Mouse (Mus musculus) frontal cortex, postnatal 10 days (tissue): ENCODE measurements around the gene Tomm7.
"Not testable (repeated sequence)": the region's sequence is repeated elsewhere in the genome, so short reads cannot be mapped to it uniquely, and the experiment has no call there.

Source experiments
- DNase-seq, 2 experiments: peaks; one replicate each; pipeline ENCODE4 v3.0.0; 2022; ENCODE audit warnings: low spot score in 2 of 2, mixed read lengths in 1 of 2

Gene Tomm7

DNA sequence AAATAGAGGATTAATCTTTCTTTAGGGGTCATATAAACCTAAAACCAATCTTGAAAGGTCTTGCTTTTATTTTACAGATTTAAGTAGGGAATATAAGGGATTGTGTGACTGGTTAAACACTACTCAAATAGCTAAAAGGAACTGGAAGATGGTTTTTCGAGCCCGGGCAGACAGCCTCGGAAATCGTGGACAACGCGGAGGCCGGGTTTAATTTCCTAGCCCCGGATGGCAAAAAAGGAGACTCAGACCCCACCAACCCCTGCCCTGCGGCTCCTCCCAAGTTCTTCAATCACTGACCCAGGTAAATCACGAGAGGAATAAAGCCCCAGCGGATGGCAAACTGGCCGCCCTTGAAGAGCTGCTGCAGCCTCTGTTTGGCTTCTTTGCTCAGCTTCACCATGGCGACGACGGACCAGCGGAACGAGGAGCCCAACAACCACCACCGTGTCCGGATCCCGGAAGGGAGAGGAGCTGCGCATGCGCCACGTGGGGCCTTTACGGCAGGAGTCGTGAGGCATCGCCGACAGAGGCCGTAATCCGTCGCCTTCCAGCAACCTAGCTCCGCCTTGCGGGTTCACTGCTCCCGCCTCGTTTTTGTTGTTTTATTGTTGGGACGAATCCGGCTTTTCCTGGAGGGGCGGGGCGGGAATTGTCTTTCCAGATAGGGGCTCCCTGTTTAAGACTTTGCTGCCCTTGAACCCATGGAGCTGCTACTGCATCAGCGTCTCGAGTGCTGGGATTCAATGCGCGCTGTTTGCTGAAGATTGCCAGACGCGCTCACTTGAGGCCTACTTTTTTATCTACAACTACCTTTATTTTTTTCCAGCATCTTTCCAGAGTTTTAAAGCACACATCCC lies at the start of gene Tomm7:
Gene Tomm7 (minus strand): TSS at position 488 of the 857 bp plus-strand sequence.
- peak; percentile 95 to 96 for DNase-seq

DNA sequence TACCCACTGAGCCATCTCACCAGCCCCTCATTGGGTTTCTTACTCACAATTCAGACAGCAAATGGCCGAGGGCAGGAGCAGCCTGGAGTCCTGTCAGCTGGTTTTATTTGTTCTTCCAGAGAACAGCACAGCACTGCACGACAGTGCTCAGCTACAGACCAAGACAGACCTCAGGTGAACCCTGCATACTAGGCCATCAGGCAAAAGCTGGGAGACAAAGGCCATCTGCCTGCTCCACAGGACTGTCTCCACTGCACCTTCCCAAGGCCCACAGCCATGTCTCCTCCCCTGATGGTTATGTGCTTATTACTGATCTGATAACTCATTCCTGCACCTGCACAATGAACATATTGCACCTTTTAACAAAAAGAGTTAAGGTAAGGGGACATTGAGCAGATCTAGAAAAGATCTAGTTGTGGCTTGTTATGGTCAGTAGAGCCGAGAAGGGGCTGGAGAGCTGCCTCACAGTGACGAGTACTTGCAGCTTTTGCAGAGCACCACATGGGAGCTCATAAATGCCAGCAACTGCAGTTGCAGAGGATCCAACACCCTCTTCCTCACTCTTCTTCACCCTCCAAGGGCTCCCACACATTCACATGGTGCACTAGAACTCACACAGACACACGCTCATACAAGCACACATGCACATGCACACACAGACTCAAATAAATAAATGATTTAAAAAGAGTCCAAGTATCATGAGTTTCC lies 49.3 kb upstream of the Tomm7 start:
- no peak for DNase-seq

GRCm38 (mm10) chr5:23890734-23891133 lies 46.8 kb upstream of the Tomm7 start:
- peak in 1 of 2 experiments; percentile 57 for DNase-seq

DNA sequence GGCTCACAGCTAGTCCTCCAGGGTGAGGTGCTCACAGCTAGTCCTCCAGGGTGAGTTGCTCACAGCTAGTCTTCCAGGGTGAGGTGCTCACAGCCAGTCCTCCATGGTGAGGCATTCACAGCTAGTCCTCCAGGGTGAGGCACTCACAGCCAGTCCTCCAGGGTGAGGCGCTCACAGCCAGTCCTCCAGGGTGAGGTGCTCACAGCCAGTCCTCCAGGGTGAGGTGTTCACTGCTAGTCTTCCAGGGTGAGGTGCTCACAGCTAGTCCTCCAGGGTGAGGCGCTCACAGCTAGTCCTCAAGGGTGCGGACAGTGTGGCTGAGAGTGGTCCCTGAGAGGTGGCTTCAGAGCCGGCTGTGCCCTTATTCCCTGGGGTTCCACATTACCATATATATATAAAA lies 45.5 kb upstream of the Tomm7 start:
- DNase-seq, result no peak

GRCm38 (mm10) chr5:23887111-23887510 lies 43.1 kb upstream of the Tomm7 start:
- no peak for DNase-seq

- no peak for DNase-seq
Observed at GRCm38 (mm10) chr5:23874457-23874856, 30.5 kb upstream of the Tomm7 start.

GRCm38 (mm10) chr5:23872586-23872985 lies 28.6 kb upstream of the Tomm7 start:
- DNase-seq, result no peak

- DNase-seq, result not testable (repeated sequence)
Observed at GRCm38 (mm10) chr5:23871323-23871722, 27.4 kb upstream of the Tomm7 start.

GRCm38 (mm10) chr5:23865941-23866340 lies 22.0 kb upstream of the Tomm7 start:
- DNase-seq, result no peak

GRCm38 (mm10) chr5:23864054-23864965 lies 20.3 kb upstream of the Tomm7 start:
- no peak for DNase-seq

DNA sequence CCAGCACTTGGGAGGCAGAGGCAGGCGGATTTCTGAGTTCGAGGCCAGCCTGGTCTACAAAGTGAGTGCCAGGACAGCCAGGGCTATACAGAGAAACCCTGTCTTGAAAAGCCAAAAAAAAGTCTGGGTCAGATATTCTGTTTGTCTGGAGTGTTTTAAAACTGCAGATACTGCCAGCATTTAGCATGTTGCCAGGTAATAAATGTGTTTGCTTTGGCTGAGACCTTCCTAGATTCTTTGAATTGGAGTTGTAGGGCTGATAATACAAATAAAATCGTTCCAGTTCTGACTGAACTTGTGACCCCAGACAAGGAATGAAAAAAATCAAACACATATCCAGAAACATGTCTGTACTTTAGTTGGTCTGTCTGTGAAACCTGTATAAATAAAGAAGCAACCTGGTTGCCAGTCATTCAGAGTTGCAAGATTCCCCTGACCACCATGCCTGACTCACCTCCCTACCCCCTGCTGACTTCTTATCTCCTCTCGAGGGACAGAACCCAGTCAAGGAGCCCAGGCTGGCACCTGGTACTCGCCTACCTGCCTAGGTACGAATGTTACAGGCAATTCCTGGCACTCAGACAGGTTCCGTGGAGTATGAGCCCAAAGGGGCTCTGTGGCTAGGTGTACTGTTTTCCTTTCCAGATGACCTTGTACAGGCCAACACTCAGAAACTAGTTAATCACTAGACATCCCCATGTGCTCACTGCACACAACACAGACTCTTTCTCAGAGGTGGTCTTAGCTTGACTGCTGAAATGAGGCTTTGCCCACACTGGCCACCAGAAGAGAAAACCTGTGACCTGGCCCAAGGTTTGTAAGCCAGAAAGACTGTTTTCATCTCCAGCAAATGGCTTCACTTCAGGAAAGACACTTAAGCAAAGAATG lies 19.4 kb upstream of the Tomm7 start:
- DNase-seq, result no peak

DNA sequence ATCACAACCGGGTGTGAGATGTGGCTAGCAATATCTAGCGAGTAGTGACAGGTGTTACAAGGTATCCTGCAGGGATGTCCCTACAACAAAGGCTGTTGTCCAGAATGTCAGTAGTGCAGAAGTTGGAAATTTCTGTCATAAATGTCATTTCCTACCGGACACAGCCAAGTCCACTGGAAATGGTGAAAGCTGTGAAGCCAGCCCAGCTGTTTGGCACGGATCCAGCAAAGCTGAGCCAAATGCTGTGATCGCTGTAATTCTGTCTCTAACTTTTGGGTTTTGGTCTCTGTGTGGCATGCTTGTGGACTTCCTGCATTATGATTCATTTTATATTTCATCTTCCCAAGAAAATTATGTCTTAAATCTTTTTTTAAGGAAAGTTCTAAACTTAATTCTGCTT lies 18.3 kb upstream of the Tomm7 start:
- no peak for DNase-seq

GRCm38 (mm10) chr5:23861721-23862120 lies 17.8 kb upstream of the Tomm7 start:
- no peak for DNase-seq

DNA sequence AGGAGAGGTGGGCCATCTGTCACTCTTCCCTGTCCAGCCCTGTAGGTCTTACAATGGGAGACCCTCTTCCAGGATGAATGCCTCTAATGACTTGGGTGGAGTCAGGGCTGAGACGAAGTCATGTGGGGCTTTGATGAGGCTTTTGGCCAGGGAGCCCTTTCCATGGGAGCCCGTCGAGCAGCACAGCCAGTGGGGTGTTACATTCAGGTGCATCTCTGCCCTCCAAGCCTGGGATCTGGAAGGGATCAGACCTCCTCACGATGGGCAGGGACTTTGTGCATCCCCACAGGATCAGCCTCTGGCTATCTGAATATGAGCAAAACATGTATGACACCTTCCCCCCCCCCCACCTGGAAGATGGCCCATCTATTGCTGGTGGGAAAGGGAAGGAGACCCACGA lies 15.9 kb upstream of the Tomm7 start:
- DNase-seq, result no peak

DNA sequence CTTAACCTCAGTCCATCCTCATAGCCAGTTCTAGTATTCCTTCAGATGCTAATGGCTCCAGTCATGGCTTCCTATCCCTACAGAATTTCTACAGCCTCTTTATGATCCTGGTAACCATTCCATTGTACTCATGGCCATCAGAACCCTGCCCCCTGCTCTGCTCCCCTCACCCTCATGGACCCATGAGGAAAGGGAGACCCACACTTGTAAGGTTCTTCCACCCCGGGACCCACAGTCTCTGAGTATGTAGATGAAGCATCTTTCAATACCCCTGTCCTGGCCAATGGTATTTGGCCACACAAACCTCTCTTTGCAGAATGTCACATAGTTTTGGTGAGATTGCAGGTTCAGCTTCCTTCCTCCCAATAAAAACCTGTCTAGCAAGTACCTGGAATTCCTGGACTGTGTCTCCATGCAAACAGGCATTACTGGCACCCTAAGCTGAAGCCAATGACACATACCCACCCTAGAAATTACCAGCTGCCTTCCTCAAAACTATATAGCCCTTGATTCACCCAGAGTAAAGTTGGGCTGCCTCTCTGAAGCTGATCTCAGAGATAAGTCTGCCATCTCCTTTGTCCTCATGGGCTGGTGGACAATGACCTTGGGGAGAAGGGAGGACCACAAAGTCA lies 15.2 kb upstream of the Tomm7 start:
- DNase-seq, result no peak

DNA sequence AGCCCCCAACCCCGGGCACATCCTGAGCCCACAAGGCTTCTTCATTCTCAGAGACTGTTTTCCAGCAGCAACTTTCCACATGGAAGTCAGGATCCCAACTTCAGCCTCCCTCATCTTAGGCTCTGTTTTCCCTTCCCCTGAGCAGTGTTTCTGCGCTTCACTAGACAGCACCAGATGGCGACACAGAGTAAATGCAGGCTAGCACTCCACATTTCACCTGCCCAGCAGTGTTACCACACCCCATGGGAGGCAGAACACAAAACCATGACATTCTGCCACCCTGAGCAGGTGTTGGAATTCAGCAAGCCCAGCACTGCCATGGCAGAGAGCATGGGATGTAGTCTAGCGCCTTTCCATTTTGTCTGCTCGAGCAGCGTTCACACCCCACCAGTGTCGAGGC lies 14.7 kb upstream of the Tomm7 start:
- DNase-seq, result no peak

DNA sequence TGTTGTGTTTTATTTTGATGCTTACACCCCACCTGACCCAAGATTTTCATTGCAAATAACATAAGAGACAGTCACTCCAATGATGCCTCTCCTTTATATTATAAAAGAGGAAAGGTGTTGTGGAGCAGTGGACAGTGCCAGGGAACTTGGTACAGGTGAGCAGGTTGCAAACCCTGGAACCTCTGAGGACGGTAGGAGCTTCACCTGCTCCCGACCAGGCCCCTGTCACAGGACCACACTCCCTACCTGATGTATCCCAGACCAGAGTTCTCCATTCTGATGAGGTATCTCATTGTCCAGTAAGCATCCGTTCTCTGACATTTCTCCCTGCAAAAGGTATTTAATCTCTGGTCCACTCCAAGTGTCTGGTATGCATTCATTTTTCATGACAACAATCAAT lies 14.0 kb upstream of the Tomm7 start:
- DNase-seq, result no peak

DNA sequence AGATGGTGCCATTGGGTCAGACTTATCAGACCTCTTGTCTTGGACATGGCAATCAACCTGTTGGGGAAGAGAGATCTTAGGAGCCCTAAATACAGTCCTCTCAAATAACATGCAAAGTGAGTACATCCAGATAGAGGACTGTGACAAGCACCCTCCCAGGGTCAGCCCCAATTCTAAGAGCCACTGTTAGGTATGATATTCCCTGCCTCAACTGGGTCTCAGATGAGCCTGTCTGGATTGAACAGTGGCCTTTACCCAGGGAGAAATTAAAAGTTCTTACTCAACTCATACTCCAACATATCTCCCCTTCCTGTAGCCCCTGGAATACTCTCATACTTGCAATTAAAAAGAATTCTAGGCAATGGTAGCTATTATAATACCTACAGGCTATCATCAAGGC lies 13.2 kb upstream of the Tomm7 start:
- no peak for DNase-seq

DNA sequence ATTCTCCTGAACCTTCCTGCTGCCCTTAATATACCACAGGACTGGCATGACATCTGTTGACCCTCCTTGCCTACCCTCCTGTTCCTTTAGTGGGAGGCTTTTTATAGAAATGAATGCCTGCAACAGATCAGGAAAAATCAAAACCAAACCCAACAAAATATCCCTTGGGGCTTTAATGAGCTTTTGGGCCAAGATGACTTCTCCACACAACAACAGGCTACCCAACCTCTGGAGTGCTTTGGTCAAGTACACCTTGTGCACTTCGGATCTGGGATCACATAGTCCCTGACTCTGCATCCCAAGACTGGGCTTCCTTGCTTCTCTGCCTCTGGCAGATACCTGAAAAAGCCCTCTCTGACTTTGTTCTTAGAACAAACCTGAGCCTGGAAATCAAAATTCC lies 12.2 kb upstream of the Tomm7 start:
- no peak for DNase-seq

DNA sequence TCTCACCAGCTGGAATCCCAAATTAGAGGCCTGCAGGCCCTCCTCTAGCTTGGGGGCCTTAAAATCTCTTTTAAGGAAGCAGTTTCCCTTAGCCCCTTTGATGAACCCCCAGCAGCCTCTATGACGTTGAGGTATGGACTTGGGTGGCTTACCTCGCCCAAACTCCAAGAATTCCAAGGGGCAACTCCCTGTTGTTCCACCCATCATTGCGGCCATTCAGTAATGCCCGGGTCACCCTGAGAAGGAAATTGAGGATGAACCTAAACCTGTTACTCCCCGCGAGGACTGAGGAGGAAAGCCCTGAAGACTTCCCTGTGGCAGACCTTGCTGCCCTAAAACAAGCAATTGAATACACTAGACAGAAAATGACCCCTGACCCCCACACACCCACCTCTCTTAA lies 11.5 kb upstream of the Tomm7 start:
- DNase-seq, result no peak

DNA sequence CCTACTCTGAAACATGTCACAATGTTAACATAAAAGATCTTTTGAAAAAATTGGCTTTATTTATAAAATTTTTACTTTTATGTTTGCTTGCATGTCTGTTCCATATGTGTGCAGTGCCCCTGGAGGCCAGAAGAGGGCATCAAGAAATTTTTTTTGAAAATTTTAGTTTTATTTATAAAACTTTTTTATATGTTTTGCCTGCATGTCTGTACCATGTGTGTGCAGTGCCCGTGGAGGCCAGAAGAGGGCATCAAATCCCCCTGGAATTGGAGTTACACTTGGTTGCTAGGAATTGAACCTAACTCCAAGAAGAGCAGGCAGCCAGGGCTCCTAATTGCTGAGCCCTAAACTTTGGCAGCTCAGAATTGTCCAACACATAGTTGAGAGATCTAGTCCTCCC lies 9.0 kb upstream of the Tomm7 start:
- DNase-seq, result not testable (repeated sequence)
